ENCODE assay signal across 18 mouse cellular contexts in the genomic region with DNA sequence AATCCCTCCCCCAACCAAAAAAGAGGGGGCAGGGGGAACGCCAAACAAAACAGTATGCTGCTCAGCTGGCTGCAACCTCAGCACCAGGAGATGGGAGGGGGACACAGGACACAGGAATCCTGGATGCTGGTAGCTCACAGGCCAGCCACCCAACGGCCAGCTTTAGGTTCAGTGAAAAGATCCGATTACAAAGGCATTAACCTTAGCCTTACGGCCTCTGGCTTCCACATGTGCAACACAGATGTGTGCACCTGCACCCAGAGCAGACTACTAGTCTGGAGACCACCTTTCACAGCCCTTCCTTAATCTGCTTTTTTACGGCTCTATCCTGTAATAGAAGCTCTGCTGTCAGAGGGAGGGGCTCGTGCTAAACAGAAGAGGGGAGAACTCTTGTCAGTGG.
"Had no signal": no experiment of that assay in that cellular context is flagged by ENCODE, and none has a peak within 500 bp of the region (broad histone marks: within the 10 kb centered on the region; RNA-seq: fewer than 3 reads in every experiment).

No protein-coding gene starts in this region.

- H3K27me3 ChIP-seq: liver, embryonic 15.5 days; megakaryocyte, embryonic 14.5 days; midbrain, embryonic 12.5 days; neural tube, embryonic 12.5 days had no signal

- H3K4me2 ChIP-seq: liver, embryonic 11.5 days; liver, embryonic 15.5 days; lung, embryonic 14.5 days; midbrain, embryonic 12.5 days; neural tube, embryonic 12.5 days had no signal

- H3K4me1 ChIP-seq: liver, embryonic 15.5 days; megakaryocyte, embryonic 14.5 days; midbrain, embryonic 12.5 days; neural tube, embryonic 12.5 days had no signal

- H3K9me3 ChIP-seq: liver, embryonic 15.5 days; megakaryocyte, embryonic 14.5 days; midbrain, embryonic 12.5 days; neural tube, embryonic 12.5 days had no signal

- H3K27ac ChIP-seq: liver, embryonic 15.5 days; macrophage; midbrain, embryonic 12.5 days; neural tube, embryonic 12.5 days had no signal

- DNase-seq: kidney, adult 2 months; kidney, postnatal 25 days; layer of hippocampus, adult 9-11 months; layer of hippocampus, postnatal 36 days; lung, embryonic 14.5 days; lung, postnatal 10 days; retina, postnatal 1 day; right cerebral cortex, postnatal 4 days; spleen, adult 18-20 months; thymus, adult 18-20 months; thymus, postnatal 14 days had no signal

- H3K4me3 ChIP-seq: liver, embryonic 15.5 days; megakaryocyte, embryonic 14.5 days; midbrain, embryonic 12.5 days; myocyte; neural tube, embryonic 12.5 days had no signal

- H3K9ac ChIP-seq: liver, embryonic 15.5 days; lung, embryonic 14.5 days; midbrain, embryonic 12.5 days; neural tube, embryonic 12.5 days had no signal
